Mouse (Mus musculus) adrenal gland, postnatal 0 days (tissue): ENCODE data around the gene C130032M10Rik. TPM values are rescaled to one million over a fixed set of nuclear protein-coding genes. Genes with fewer than 3 reads are reported as not detected.

Experiments
- polyA plus RNA-seq: library from polyadenylated mRNA; unstranded; fragments of >200 nt; fragmentation: Nextera tagmentation; extraction: Ambion mirVana; gene quantifications from 2 replicates; pipeline ENCODE4 v1.2.1, GENCODE M21; 2015

Gene C130032M10Rik
- 0.30 and 0.54 TPM in 2 replicates for polyA plus RNA-seq

DNA sequence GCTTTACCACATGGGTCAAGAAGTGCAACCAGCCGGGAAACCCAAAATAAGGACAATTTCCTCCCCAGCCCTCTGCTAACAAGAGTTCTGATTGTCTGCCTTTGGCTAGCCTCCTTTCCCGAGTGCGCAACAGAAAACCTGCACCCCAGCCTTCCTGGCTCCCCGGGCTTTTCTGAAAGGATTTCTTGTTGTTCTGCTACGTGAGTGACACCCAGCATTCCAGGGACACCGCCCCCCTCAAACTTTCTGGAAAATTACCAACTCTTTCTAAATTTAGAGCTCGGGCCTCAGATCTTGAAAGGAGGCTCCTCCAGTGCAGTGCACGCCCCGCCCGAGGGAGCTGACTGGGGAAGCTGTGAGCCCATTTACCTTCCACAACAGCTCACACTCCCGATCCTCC lies at the start of gene C130032M10Rik:
C130032M10Rik (plus strand) TSS at position 334 of the 400 bp plus-strand sequence.

DNA sequence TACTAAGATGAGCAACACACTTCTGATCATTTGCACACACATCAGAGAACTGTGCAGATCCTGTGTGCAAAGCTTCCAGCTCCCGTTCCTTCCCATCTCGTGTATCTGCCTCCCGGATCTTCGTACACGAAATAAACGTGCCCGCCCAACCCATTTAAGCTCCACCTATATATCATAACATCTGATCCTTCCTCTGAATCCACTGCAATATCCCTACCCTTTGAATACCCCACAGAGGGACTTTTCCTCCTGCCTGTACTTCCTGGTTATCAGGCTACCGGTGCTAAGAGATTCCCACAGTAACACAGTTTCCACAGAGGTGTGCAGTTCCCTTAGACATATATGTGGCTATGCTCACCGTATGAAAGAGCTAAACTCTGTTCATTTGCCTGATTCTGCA lies 10.7 kb upstream of the C130032M10Rik start, which contains the start of gene Ccr4:
Ccr4 (minus strand) TSS at position 101 of the 400 bp plus-strand sequence.

DNA sequence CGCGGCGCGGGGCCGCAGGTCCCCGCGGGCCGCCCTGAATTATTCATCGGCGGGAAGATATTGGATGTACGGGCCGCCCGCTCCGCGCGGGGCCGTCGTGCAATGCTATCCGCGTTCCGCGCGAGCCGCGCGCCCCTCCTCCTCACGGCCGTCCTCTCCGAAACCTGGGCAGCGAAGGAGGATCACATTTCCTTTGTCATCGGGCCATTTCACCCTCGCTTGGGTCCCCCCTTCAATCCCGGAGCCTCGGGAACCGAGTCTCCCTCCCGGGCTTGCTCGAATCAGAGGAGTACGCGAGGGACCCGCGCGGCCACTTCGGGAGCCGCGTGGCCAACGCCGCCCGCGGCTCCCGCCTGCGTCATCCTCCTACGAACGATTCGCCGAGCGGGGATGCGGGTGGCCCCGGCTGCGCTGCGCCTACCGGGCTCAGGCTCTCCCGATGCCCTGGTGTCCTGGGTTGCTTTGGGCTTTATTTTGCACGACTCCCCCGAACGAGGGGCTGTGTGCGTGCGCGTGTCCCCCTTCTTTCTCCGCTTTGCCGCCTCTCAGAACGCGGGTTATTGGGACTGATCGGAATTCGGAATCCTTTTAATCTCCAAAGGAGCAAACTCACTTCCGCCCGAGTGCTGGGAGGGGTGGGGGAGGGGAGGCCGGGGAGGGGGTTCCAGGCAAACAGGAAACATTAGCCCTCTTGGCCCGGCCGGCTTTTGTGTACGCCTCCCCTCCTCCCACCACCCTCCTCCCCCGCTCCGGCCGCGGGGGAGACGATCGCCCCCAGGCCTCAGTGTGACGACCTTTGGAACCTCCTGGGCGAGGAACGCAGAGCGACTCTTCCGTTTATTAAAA lies 48.5 kb downstream of the C130032M10Rik start, which contains the start of gene Trim71:
Trim71 (minus strand) TSS at position 609 of the 846 bp plus-strand sequence.

Other genes starting within 250 kb of the C130032M10Rik start
- 0.47 and 0.76 TPM in 2 replicates for gene Bcl2a1c, start 185.6 kb upstream of the C130032M10Rik start, polyA plus RNA-seq
- gene Crtap, start 125.0 kb upstream of the C130032M10Rik start, polyA plus RNA-seq, result 131 and 180 TPM in 2 replicates
- 25.6 and 47.0 TPM in 2 replicates for gene Glb1, start 114.6 kb upstream of the C130032M10Rik start, polyA plus RNA-seq
- 3.7 and 4.7 TPM in 2 replicates for gene Tmppe, start 114.6 kb upstream of the C130032M10Rik start, polyA plus RNA-seq
- gene Ccr4, start 10.8 kb upstream of the C130032M10Rik start, polyA plus RNA-seq, result not detected in 2 replicates
- 0.05 and 0.06 TPM in 2 replicates for gene Trim71, start 48.7 kb downstream of the C130032M10Rik start, polyA plus RNA-seq
- gene Cnot10, start 124.5 kb downstream of the C130032M10Rik start, polyA plus RNA-seq, result 32.4 and 44.9 TPM in 2 replicates
- 49.0 and 51.6 TPM in 2 replicates for gene Dync1li1, start 173.1 kb downstream of the C130032M10Rik start, polyA plus RNA-seq
- gene Cmtm6, start 215.4 kb downstream of the C130032M10Rik start, polyA plus RNA-seq, result 38.8 and 64.7 TPM in 2 replicates